Mouse (Mus musculus) MEL (cell line): ENCODE measurements around the gene Zfp101. TPM values are rescaled to one million over a fixed set of nuclear protein-coding genes. Genes with fewer than 3 reads are reported as not detected.

Experiments used
- DNase-seq: peaks from one replicate; pipeline ENCODE4 v3.0.0; 2011; ENCODE audit warnings: low read depth, low spot score
- H3K27ac ChIP-seq: 2 replicates; pipeline ENCODE4 v1.5.1; 2012; ENCODE audit warnings: low read depth, mild to moderate bottlenecking, control low read depth, low read length, moderate library complexity; ENCODE audit not compliant: control insufficient read depth
- H3K27me3 ChIP-seq, 2 experiments: fragments of 150-350 bp in 1 of 2; sonication (generic) in 1 of 2; 2 replicates each; pipeline ENCODE4 v1.6.1; 2012; ENCODE audit warnings: low read length in 2 of 2, mild to moderate bottlenecking in 2 of 2, improper control_type of control experiment in 1 of 2, moderate library complexity in 1 of 2; ENCODE audit not compliant: insufficient read depth in 2 of 2, control insufficient read depth in 1 of 2
- H3K36me3 ChIP-seq, 2 experiments: 2 replicates each; pipeline ENCODE4 v1.6.1; 2012 to 2014; ENCODE audit warnings: low read length in 2 of 2, improper control_type of control experiment in 1 of 2, inconsistent platforms in 1 of 2, mild to moderate bottlenecking in 1 of 2; ENCODE audit not compliant: insufficient read depth in 2 of 2, control insufficient read depth in 1 of 2
- H3K4me1 ChIP-seq, 2 experiments: fragments of 150-350 bp in 1 of 2; sonication (generic) in 1 of 2; 2 replicates each; pipeline ENCODE4 v1.6.1; 2012; ENCODE audit warnings: low read length in 2 of 2, improper control_type of control experiment in 1 of 2, mild to moderate bottlenecking in 1 of 2; ENCODE audit not compliant: insufficient read depth in 2 of 2, control insufficient read depth in 1 of 2
- H3K4me3 ChIP-seq, 2 experiments: fragments of 150-350 bp in 1 of 2; sonication (generic) in 1 of 2; 2 replicates each; pipeline ENCODE4 v1.5.1; 2012; ENCODE audit warnings: low read depth in 2 of 2, low read length in 2 of 2, mild to moderate bottlenecking in 2 of 2, moderate library complexity in 2 of 2, control low read depth in 1 of 2, improper control_type of control experiment in 1 of 2; ENCODE audit not compliant: control insufficient read depth in 1 of 2, insufficient read depth in 1 of 2
- H3K79me2 ChIP-seq: 2 replicates; pipeline ENCODE4 v1.6.1; 2012; ENCODE audit warnings: mild to moderate bottlenecking, low read length, moderate library complexity; ENCODE audit not compliant: control insufficient read depth, poor library complexity, insufficient read depth
- H3K9ac ChIP-seq: 2 replicates; pipeline ENCODE4 v1.6.1; 2012; ENCODE audit warnings: low read depth, mild to moderate bottlenecking, control low read depth, low read length, moderate library complexity; ENCODE audit not compliant: control insufficient read depth, poor library complexity, severe bottlenecking
- H3K9me3 ChIP-seq: fragments of 150-350 bp; sonication (generic); replicated peaks from 2 replicates; pipeline ENCODE4 v1.6.1; 2012; ENCODE audit warnings: mild to moderate bottlenecking, low read length, improper control_type of control experiment, moderate library complexity; ENCODE audit not compliant: insufficient read depth
- BHLHE40 ChIP-seq: IDR thresholded peaks from 2 replicates; pipeline ENCODE4 v1.6.1; 2012; ENCODE audit warnings: low read depth, mild to moderate bottlenecking, inconsistent platforms, low read length, improper control_type of control experiment, borderline replicate concordance
- CHD1 ChIP-seq: IDR thresholded peaks from 2 replicates; pipeline ENCODE4 v1.6.1; 2012; ENCODE audit warnings: low read depth, mild to moderate bottlenecking, inconsistent platforms, low read length, improper control_type of control experiment
- E2F4 ChIP-seq: IDR thresholded peaks from 2 replicates; pipeline ENCODE4 v1.6.1; 2011; ENCODE audit warnings: low read depth, low read length, improper control_type of control experiment, borderline replicate concordance
- ELF1 ChIP-seq: IDR thresholded peaks from 2 replicates; pipeline ENCODE4 v1.6.1; 2014; ENCODE audit warnings: low read depth, mild to moderate bottlenecking, inconsistent platforms, low read length, improper control_type of control experiment, moderate library complexity
- EP300 ChIP-seq, 2 experiments: IDR thresholded peaks; 2 replicates each; pipeline ENCODE4 v1.6.1; 2011; ENCODE audit warnings: improper control_type of control experiment in 2 of 2, low read length in 2 of 2, low read depth in 1 of 2, mild to moderate bottlenecking in 1 of 2
- GABPA ChIP-seq: IDR thresholded peaks from 2 replicates; pipeline ENCODE4 v1.6.1; 2012; ENCODE audit warnings: low read depth, mild to moderate bottlenecking, inconsistent platforms, low read length, improper control_type of control experiment, moderate library complexity
- GATA1 ChIP-seq: IDR thresholded peaks from 2 replicates; pipeline ENCODE4 v1.6.1; 2011; ENCODE audit warnings: low read depth, low read length, improper control_type of control experiment
- JUND ChIP-seq: IDR thresholded peaks from 2 replicates; pipeline ENCODE4 v1.6.1; 2011; ENCODE audit warnings: low read depth, mild to moderate bottlenecking, improper control_type of control experiment, low read length
- KAT2A ChIP-seq: conservative IDR thresholded peaks from 2 replicates; pipeline ENCODE4 v1.6.1; 2012; ENCODE audit warnings: low read depth, low read length, improper control_type of control experiment, inconsistent platforms
- MAFK ChIP-seq: IDR thresholded peaks from 2 replicates; pipeline ENCODE4 v1.6.1; 2011; ENCODE audit warnings: low read depth, mild to moderate bottlenecking, low read length, improper control_type of control experiment, borderline replicate concordance
- MAX ChIP-seq: IDR thresholded peaks from 2 replicates; pipeline ENCODE4 v1.6.1; 2011; ENCODE audit warnings: low read length, improper control_type of control experiment
- MAZ ChIP-seq: IDR thresholded peaks from 2 replicates; pipeline ENCODE4 v1.6.1; 2012; ENCODE audit warnings: low read depth, mild to moderate bottlenecking, inconsistent platforms, low read length, improper control_type of control experiment
- POLR2A ChIP-seq, 2 experiments: IDR thresholded peaks; 2 replicates each; pipeline ENCODE4 v1.6.1; 2011 to 2012; ENCODE audit warnings: low read length in 2 of 2, mild to moderate bottlenecking in 2 of 2, control low read depth in 1 of 2, improper control_type of control experiment in 1 of 2, low read depth in 1 of 2, moderate library complexity in 1 of 2; ENCODE audit not compliant: control insufficient read depth in 1 of 2, insufficient read depth in 1 of 2, poor library complexity in 1 of 2
- POLR2AphosphoS2 ChIP-seq: IDR thresholded peaks from 2 replicates; pipeline ENCODE4 v1.6.1; 2011; ENCODE audit warnings: low read length, improper control_type of control experiment
- POLR2AphosphoS5 ChIP-seq: IDR thresholded peaks from 2 replicates; pipeline ENCODE4 v1.6.1; 2012; ENCODE audit warnings: low read depth, borderline replicate concordance, mild to moderate bottlenecking, inconsistent platforms, low read length, moderate library complexity, mixed read lengths
- RCOR1 ChIP-seq: IDR thresholded peaks from 2 replicates; pipeline ENCODE4 v1.6.1; 2012; ENCODE audit warnings: low read depth, mild to moderate bottlenecking, inconsistent platforms, low read length, improper control_type of control experiment
- SMC3 ChIP-seq: IDR thresholded peaks from 2 replicates; pipeline ENCODE4 v1.6.1; 2011; ENCODE audit warnings: low read depth, low read length, improper control_type of control experiment
- TAL1 ChIP-seq: IDR thresholded peaks from 2 replicates; pipeline ENCODE4 v1.6.1; 2012; ENCODE audit warnings: mild to moderate bottlenecking, inconsistent platforms, low read length, moderate library complexity, mixed read lengths
- TBP ChIP-seq: IDR thresholded peaks from 2 replicates; pipeline ENCODE4 v1.8.0; 2011; ENCODE audit warnings: low read depth, low read length, improper control_type of control experiment
- TCF12 ChIP-seq: IDR thresholded peaks from 2 replicates; pipeline ENCODE4 v1.6.1; 2014; ENCODE audit warnings: low read depth, mild to moderate bottlenecking, inconsistent platforms, low read length, improper control_type of control experiment, moderate library complexity
- USF1 ChIP-seq: IDR thresholded peaks from 2 replicates; pipeline ENCODE4 v1.6.1; 2014; ENCODE audit warnings: low read depth, mild to moderate bottlenecking, inconsistent platforms, low read length, improper control_type of control experiment, moderate library complexity
- ZC3H11A ChIP-seq: IDR thresholded peaks from 2 replicates; pipeline ENCODE4 v1.6.1; 2012; ENCODE audit warnings: low read depth, mild to moderate bottlenecking, inconsistent platforms, low read length, improper control_type of control experiment
- polyA plus RNA-seq, 2 experiments: library from polyadenylated mRNA; stranded (reverse) in 1 of 2; unstranded in 1 of 2; fragments of >175 nt in 1 of 2; fragments of >200 nt in 1 of 2; gene quantifications; 2 replicates each; pipeline versions ENCODE4 v1.2.1 to v1.2.4; 2012; ENCODE audit warnings: low replicate concordance in 2 of 2, low read depth in 1 of 2; ENCODE audit not compliant: insufficient read length in 2 of 2, insufficient read depth in 1 of 2, missing spikeins in 1 of 2
- total RNA-seq: library from RNA; depleted of rRNA; stranded (reverse); fragments of 300-350 nt; gene quantifications from 2 replicates; pipeline ENCODE4 v1.2.3, GENCODE M21; 2012

Zfp101 gene
- total and polyA plus RNA-seq, 3 experiments: 7.6 to 8.3 TPM; not detected in 1

DNA sequence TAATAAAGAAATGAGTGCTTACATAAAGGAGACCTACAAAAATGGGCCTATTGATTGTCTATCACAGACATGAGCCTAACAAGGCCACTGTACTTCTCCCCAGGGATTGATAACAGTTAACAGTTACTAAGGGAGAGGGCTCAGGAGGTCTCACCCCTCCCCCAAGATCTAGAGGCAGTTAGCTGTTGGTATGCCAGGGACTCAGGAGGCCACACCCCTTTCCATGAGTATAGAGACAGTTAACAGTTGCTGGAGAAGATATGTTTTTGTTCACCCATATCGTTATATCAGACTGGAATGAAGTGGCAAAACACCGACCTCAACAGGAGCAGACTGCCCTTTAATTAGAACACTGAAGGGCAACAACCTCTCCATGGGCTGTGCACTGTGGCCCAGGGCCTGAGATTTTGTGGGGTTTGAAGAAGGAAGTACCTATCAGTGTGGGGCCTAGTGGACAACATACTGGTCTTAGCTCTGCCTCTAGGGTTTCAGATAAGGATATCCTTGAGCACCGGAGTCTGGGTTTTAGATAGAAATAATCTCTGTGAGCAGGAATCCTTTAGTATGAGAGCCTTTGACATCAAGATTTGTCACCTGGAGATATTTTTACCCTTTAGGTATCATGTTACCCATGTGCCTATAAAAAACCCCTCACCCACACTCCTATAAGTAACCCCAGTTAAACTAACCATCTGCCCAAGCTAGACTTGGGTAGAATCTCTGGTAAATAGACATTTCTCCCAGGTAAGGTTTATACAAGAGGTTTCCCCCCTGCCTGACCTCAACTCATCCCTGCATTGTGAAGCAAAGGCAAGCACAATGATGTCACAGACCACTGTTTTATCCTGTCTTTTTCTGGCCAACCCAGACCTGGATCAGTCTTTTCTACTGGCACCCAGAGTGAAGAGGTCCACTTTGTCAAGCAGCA, 37.8 kb upstream of the Zfp101 start, which contains the start of gene Actl9:
Actl9 (plus strand) TSS at position 878 of the 928 bp plus-strand sequence.
- peak; percentile 39 for DNase-seq
- Histone ChIP-seq H3K9ac (no peak within 1 kb of the TSS), H3K4me3 (no peak within 1 kb of the TSS), H3K9me3 (no peaks in the 10 kb centered on the region), H3K27me3 (peaks cover 0 to 2% of the 10 kb centered on the region in 2 experiments; a peak in 2 of 4 replicates), H3K27ac (no peak within 1 kb of the TSS), H3K4me1 (peaks cover 0 to 5% of the 10 kb centered on the region in 2 experiments; a peak in 2 of 4 replicates), H3K36me3 (peaks cover 0 to 7% of the 10 kb centered on the region in 2 experiments; a peak in 2 of 4 replicates), H3K79me2 (no peaks in the 10 kb centered on the region)
- TF ChIP-seq MAX: no peak
- TF ChIP-seq TBP: no peak
- 0 out of 2 replicates have a peak, but pooled peaks have one; percentile 4 for TF ChIP-seq GATA1
- no peak for TF ChIP-seq ZC3H11A

DNA sequence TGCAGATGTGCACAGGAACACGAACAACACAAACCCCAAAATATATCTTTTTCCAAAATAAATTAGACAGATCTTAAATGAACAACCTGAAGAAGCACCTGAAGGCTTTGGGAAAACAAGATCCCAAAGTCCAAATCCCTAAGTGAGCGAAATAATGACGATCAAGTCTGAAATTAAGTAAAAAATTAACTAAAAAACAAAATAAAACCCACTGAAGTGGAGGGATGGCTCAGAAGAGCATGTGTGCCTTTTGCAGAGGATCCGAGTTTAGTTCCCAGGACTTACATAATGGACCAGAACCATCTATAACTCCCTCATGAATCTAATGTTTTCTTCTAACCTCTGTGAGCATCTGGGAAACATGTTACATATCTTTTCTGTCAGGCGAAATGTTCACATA, 2.2 kb downstream of the Zfp101 start:
- H3K4me1 ChIP-seq: peaks cover 0 to 9% of the 10 kb centered on the region in 2 experiments; a peak in 2 of 4 replicates
- H3K9ac ChIP-seq: no peak overlapping the region
- H3K79me2 ChIP-seq: peaks cover 30% of the 10 kb centered on the region
- TF ChIP-seq SMC3 (no peak), JUND (no peak), KAT2A (no peak), BHLHE40 (no peak), MAFK (no peak), TAL1 (no peak), CHD1 (no peak), MAZ (no peak), RCOR1 (no peak), TBP (no peak)
- no peaks in the 10 kb centered on the region for H3K9me3 ChIP-seq
- peaks cover 0 to 6% of the 10 kb centered on the region in 2 experiments; a peak in 2 of 4 replicates for H3K36me3 ChIP-seq
- H3K4me3 ChIP-seq: no peak overlapping the region
- no peaks in the 10 kb centered on the region for H3K27me3 ChIP-seq
- DNase-seq: no peak
- no peak overlapping the region for H3K27ac ChIP-seq

DNA sequence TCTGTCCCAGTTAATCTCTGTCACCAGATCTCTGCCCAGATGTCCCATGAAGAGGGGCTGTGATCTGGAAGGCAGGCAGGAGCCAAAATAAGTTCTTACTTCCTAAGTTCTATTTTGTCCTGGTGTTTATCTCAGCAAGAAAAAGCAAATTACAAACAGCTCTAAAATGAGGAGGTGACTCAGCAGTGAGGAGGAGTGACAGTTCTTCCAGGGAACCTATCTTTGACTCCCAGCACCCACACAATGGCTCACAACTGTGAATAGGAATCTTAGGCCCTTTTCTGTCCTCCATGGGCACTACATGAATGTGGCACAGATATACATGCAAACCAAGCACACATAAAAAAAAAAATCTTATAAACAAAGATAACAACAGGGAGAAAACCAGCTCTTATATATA, 8.7 kb downstream of the Zfp101 start:
- H3K9ac ChIP-seq: no peak overlapping the region
- no peaks in the 10 kb centered on the region for H3K4me1 ChIP-seq
- no peak overlapping the region for H3K27ac ChIP-seq
- peaks cover 2% of the 10 kb centered on the region; the same call in 1 of the 2 replicates for H3K79me2 ChIP-seq
- H3K36me3 ChIP-seq: peaks cover 0 to 17% of the 10 kb centered on the region in 2 experiments; a peak in 2 of 4 replicates
- no peaks in the 10 kb centered on the region for H3K9me3 ChIP-seq
- H3K4me3 ChIP-seq: no peak overlapping the region
- TF ChIP-seq JUND (no peak), ELF1 (no peak), SMC3 (no peak), TBP (no peak), POLR2A (IDR thresholded peaks at IDR 0.05; ENCODE audit: control insufficient read depth in 1 of 2, insufficient read depth in 1 of 2, low read depth in 1 of 2, low read length in 2 of 2, poor library complexity in 1 of 2) (no peak), POLR2AphosphoS2 (no peak), BHLHE40 (no peak), EP300 (IDR thresholded peaks at IDR 0.05; ENCODE audit: low read depth in 1 of 2, low read length in 2 of 2) (no peak), TCF12 (no peak), POLR2AphosphoS5 (no peak), CHD1 (no peak), USF1 (no peak), MAFK (no peak), MAX (no peak), RCOR1 (no peak), GATA1 (no peak), TAL1 (no peak), ZC3H11A (no peak), GABPA (no peak), E2F4 (no peak)
- no peaks in the 10 kb centered on the region for H3K27me3 ChIP-seq
- no peak for DNase-seq
